Mouse (Mus musculus): ENCODE measurements around the gene Traf1. TPM values are rescaled to one million over a fixed set of nuclear protein-coding genes. Genes with fewer than 3 reads are reported as not detected.
A peak's percentile ranks its signal among the peaks of the same experiment; 100 is the strongest.

The Traf1 gene
- total and polyA plus RNA-seq, 2 experiments from 2014 or later = 0.86 to 2.7 TPM

GRCm38 (mm10) chr2:34909719-34910118, 51.9 kb downstream of the Traf1 start:
- H3K4me1 ChIP-seq (ENCODE audit: insufficient read depth) = no peaks in the 10 kb centered on the region
- no peak overlapping the region for H3K9ac ChIP-seq
- H3K4me2 ChIP-seq (ENCODE audit: low read depth) = no peak overlapping the region
- 92% methylated on average over 4 of the region's 4 CpGs for WGBS
- no peak for DNase-seq
- H3K4me3 ChIP-seq (ENCODE audit: low read depth, low read length) = no peak overlapping the region
- no peak for TF ChIP-seq CTCF (IDR thresholded peaks at IDR 0.05; ENCODE audit: low read depth)
- ATAC-seq = no peak
- H3K9me3 ChIP-seq (ENCODE audit: low read length) = no peaks in the 10 kb centered on the region
- H3K36me3 ChIP-seq (ENCODE audit: insufficient read depth) = no peaks in the 10 kb centered on the region
- peaks cover 10% of the 10 kb centered on the region; the same call in 1 of the 2 replicates for H3K27me3 ChIP-seq (ENCODE audit: insufficient read depth, low read length)
- no peak overlapping the region for H3K27ac ChIP-seq (ENCODE audit: low read depth, low read length)

GRCm38 (mm10) chr2:34906861-34907604, 54.5 kb downstream of the Traf1 start:
- no peaks in the 10 kb centered on the region for H3K9me3 ChIP-seq (ENCODE audit: low read length)
- DNase-seq (no peak), ATAC-seq (no peak)
- H3K4me1 ChIP-seq (ENCODE audit: insufficient read depth) = peaks cover 9% of the 10 kb centered on the region; the same call in 1 of the 2 replicates
- H3K4me2 ChIP-seq (ENCODE audit: low read depth) = no peak overlapping the region
- no peak overlapping the region for H3K4me3 ChIP-seq (ENCODE audit: low read depth, low read length)
- H3K36me3 ChIP-seq (ENCODE audit: insufficient read depth) = no peaks in the 10 kb centered on the region
- no peak overlapping the region for H3K9ac ChIP-seq
- no peak overlapping the region for H3K27ac ChIP-seq (ENCODE audit: low read depth, low read length)
- no peaks in the 10 kb centered on the region for H3K27me3 ChIP-seq (ENCODE audit: insufficient read depth, low read length)
- 61% methylated on average over 12 of the region's 12 CpGs for WGBS
- TF ChIP-seq CTCF (IDR thresholded peaks at IDR 0.05; ENCODE audit: low read depth) = no peak

- no peak for TF ChIP-seq CTCF (IDR thresholded peaks at IDR 0.05; ENCODE audit: low read depth)
- H3K36me3 ChIP-seq (ENCODE audit: insufficient read depth) = no peaks in the 10 kb centered on the region
- DNase-seq (no peak), ATAC-seq (no peak)
- H3K4me3 ChIP-seq (ENCODE audit: low read depth, low read length) = no peak overlapping the region
- no peaks in the 10 kb centered on the region for H3K9me3 ChIP-seq (ENCODE audit: low read length)
- no peak overlapping the region for H3K27ac ChIP-seq (ENCODE audit: low read depth, low read length)
- no peak overlapping the region for H3K4me2 ChIP-seq (ENCODE audit: low read depth)
- no peaks in the 10 kb centered on the region for H3K27me3 ChIP-seq (ENCODE audit: insufficient read depth, low read length)
- H3K4me1 ChIP-seq (ENCODE audit: insufficient read depth) = peaks cover 9% of the 10 kb centered on the region; the same call in 1 of the 2 replicates
- no peak overlapping the region for H3K9ac ChIP-seq
- WGBS = 72% methylated on average over 6 of the region's 6 CpGs
Observed at GRCm38 (mm10) chr2:34906426-34906825, 55.1 kb downstream of the Traf1 start.

GRCm38 (mm10) chr2:34904849-34905542, 56.6 kb downstream of the Traf1 start:
- DNase-seq = peak; percentile 99
- WGBS = under 1% methylated on average over 34 of the region's 34 CpGs
- TF ChIP-seq CTCF (IDR thresholded peaks at IDR 0.05; ENCODE audit: low read depth) = no peak
- Histone ChIP-seq H3K27me3 (ENCODE audit: insufficient read depth, low read length) (no peaks in the 10 kb centered on the region), H3K27ac (ENCODE audit: low read depth, low read length) (peak overlapping the region; percentile 81), H3K9ac (peak overlapping the region; percentile 51), H3K4me2 (ENCODE audit: low read depth) (peak overlapping the region; percentile 66), H3K9me3 (ENCODE audit: low read length) (no peaks in the 10 kb centered on the region), H3K4me1 (ENCODE audit: insufficient read depth) (peaks cover 9% of the 10 kb centered on the region; the same call in 1 of the 2 replicates), H3K4me3 (ENCODE audit: low read depth, low read length) (peak overlapping the region; percentile 36), H3K36me3 (ENCODE audit: insufficient read depth) (no peaks in the 10 kb centered on the region)
- ATAC-seq = peak; percentile 95

- Histone ChIP-seq H3K27me3 (ENCODE audit: insufficient read depth, low read length) (no peaks in the 10 kb centered on the region), H3K36me3 (ENCODE audit: insufficient read depth) (no peaks in the 10 kb centered on the region), H3K4me2 (ENCODE audit: low read depth) (peak overlapping the region; percentile 66; the same call in 1 of the 2 replicates), H3K9ac (no peak overlapping the region; the same call in 1 of the 2 replicates), H3K27ac (ENCODE audit: low read depth, low read length) (peak overlapping the region; percentile 81), H3K4me1 (ENCODE audit: insufficient read depth) (peaks cover 9% of the 10 kb centered on the region; the same call in 1 of the 2 replicates), H3K4me3 (ENCODE audit: low read depth, low read length) (peak overlapping the region; percentile 36), H3K9me3 (ENCODE audit: low read length) (no peaks in the 10 kb centered on the region)
- DNase-seq = no peak
- WGBS = 75% methylated on average over 4 of the region's 4 CpGs
- no peak for ATAC-seq
- TF ChIP-seq CTCF (IDR thresholded peaks at IDR 0.05; ENCODE audit: low read depth) = no peak
Observed at GRCm38 (mm10) chr2:34903652-34904405, 57.7 kb downstream of the Traf1 start.

- no peak overlapping the region for H3K4me2 ChIP-seq (ENCODE audit: low read depth)
- H3K4me1 ChIP-seq (ENCODE audit: insufficient read depth) = peaks cover 9% of the 10 kb centered on the region; the same call in 1 of the 2 replicates
- ATAC-seq (no peak), DNase-seq (no peak)
- H3K9ac ChIP-seq = no peak overlapping the region
- no peak overlapping the region for H3K27ac ChIP-seq (ENCODE audit: low read depth, low read length)
- no peaks in the 10 kb centered on the region for H3K9me3 ChIP-seq (ENCODE audit: low read length)
- WGBS = 94% methylated on average over 7 of the region's 7 CpGs
- TF ChIP-seq CTCF (IDR thresholded peaks at IDR 0.05; ENCODE audit: low read depth) = no peak
- H3K4me3 ChIP-seq (ENCODE audit: low read depth, low read length) = no peak overlapping the region
- H3K27me3 ChIP-seq (ENCODE audit: insufficient read depth, low read length) = no peaks in the 10 kb centered on the region
- no peaks in the 10 kb centered on the region for H3K36me3 ChIP-seq (ENCODE audit: insufficient read depth)
Observed at GRCm38 (mm10) chr2:34903191-34903590, 58.4 kb downstream of the Traf1 start.

Data from forebrain, postnatal 0 days (tissue).